Mouse (Mus musculus) spleen, postnatal 4 days (tissue): ENCODE results near the gene Nectin3.
"Not testable (repeated sequence)": the region's sequence is repeated elsewhere in the genome, so short reads cannot be mapped to it uniquely, and the experiment has no call there.

Source experiments
- DNase-seq, 2 experiments: peaks; one replicate each; pipeline ENCODE4 v3.0.0; 2022; ENCODE audit warnings: low spot score in 2 of 2

The Nectin3 gene

DNA sequence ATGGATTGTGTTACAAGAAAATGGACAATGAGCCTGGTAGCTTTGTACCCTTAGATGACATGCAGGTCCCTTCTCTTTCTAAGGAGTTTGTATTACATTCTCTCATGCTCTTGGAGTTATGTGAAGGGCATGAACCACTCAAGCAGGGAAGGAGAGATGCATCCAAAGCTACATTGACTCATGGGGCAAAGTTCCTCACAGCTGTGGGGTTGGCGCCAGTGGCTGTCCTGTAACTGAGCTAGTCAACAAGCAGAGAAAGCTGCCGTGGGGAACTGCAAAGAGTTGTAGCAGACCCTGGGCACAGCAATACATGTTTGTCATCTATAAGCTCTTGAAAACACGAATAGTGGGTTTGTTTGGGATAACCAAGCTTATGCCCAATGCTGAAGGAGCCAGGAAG, 82.1 kb downstream of the Nectin3 start:
- no peak for DNase-seq

DNA sequence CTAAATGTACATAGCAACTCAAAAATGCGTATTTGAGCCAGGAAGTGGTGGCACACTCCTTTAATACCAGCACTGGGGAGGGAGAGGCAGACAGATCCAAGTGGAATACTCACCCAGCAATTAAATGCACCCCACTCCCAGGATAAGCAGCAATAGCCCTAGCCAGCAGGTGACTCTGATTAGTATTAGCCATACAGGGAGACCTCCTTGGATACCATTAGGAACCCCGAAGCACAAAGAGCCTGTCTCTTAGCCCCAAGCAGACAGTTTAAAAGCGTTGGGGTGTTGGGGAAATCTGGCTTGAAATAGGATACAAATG, 87.6 kb downstream of the Nectin3 start:
- no peak for DNase-seq

DNA sequence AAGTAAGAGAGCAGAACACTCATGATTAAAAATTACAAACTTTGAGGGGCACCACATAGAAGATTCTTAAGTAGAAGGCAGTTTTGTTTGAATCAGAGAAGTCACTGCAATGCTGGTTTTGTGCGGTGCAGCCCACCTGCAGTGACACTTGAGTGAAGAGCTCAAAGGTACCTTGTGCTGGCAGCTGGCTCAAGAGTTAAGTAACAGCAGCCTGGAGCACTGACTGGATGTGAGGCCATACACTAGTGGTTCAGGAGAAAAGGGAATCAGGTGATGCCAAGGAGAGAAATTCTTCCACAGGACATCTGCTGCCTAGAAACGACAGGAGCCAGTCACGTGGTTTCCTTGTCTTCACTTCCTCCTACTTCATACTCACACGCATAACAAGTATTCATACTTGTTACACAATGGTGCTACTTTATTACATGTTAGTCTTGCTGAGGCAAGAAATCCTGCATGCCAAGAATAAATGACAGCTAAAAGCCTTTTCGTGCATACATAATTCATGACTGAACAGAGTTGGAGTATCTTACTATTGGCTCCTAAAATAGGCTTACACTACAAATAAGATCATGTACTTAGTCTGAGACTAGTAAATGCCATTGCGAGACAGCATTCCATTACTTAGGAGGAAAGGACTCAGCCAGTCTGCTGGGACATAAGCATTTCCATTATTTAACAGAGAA, 88.1 kb downstream of the Nectin3 start:
- no peak for DNase-seq

DNA sequence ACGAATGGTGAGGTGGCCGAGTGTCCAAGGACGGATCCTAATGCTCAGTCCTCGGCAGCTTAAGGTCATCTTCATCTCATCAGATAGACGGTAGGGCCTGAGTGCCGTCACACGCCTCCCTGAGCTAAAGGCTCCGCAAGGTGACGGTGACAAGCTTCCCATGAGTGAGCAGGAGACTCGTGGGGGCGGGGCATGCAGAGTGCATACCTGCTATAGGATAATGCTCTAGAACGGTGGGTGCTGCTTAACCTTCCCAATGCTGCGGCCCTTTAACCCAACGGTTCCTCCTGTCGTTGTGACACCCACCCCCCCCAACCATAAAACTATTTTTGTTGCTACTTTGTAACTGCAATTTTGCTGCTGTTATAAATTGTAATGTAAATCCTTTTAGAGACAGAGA, 90.3 kb downstream of the Nectin3 start:
- no peak for DNase-seq

DNA sequence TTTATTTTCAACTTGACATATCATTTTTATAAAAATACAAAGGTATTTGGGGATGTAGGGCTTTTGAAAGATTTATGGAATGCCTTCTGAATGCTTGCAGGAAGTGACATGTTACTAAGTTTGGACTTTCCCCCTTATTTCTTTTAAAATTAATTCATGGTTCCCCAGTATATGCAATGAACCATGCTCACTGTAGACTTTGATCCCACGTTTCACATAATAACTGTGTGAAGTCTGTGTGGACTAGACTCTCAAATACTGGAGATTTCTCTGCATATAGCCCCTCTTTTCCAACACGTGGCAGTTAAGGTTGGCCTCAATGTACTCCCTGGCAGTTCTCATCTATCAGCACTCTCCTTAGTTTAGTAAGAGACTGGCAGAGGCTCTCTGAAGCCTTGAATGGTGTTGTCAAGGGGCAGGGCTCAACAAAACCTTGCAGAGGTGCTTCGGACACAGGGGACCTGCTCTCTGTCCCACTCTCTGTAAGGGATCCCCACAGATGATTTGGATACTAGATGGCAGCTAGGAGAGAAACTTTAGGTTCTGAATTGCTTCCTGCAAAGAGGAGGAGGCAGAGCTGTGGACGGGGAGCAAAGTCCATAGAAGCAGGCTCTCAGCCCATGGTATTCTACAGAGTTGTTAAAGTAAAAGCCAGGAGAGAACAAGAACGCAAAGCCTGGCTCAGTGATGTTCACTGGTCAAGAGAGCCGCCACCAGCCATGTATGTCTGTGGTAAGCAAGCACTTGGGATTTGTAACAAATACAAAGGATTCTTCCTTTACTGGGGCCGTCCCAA, 91.3 kb downstream of the Nectin3 start:
- no peak for DNase-seq

DNA sequence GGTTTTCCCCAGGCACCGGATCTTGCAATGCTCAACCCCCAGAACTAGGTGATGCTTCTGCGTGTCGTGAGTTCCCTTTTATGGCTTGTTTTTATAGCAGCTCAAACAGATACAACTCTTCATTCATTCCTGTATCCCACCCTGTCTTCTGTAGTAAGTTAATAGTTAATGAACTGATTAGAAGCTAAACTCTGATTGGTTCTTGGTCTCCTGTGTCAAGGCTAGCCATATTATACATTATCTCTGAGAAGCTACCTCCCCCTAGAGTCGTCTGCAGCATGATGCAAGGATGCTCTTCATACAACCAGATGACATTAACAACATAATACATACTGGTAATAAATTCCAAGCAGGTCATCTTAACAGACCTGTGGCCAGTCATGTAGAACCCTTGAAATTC, 100.4 kb downstream of the Nectin3 start:
- no peak for DNase-seq

DNA sequence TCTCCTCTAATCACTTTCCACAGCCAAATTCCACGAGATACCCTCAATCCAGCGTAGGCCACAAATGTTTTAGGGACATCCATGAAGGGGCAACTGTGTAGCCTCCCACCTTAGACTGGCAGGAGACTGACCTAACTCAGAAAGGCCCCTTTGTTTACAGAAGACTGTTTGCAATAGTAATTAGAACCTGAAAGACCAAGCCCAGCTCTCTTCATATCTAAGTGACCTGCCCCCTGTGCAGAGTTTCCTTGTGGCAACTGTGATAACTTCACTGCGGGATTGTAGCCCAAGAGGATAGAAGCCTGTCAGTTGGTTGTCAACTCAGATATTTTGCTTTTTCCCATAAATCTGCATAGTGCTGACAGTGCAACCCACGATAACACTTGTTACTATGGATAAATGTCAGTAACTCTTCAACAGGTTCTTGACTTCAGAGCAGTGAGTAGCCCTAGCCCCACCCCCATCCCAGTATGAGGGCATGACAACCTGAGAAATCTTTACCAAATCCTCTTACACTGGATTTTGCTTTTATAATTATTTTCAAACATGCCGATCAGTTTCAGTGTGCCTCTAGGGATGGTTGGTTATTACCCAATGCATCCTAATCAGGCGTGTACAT, 108.8 kb downstream of the Nectin3 start:
- no peak for DNase-seq

DNA sequence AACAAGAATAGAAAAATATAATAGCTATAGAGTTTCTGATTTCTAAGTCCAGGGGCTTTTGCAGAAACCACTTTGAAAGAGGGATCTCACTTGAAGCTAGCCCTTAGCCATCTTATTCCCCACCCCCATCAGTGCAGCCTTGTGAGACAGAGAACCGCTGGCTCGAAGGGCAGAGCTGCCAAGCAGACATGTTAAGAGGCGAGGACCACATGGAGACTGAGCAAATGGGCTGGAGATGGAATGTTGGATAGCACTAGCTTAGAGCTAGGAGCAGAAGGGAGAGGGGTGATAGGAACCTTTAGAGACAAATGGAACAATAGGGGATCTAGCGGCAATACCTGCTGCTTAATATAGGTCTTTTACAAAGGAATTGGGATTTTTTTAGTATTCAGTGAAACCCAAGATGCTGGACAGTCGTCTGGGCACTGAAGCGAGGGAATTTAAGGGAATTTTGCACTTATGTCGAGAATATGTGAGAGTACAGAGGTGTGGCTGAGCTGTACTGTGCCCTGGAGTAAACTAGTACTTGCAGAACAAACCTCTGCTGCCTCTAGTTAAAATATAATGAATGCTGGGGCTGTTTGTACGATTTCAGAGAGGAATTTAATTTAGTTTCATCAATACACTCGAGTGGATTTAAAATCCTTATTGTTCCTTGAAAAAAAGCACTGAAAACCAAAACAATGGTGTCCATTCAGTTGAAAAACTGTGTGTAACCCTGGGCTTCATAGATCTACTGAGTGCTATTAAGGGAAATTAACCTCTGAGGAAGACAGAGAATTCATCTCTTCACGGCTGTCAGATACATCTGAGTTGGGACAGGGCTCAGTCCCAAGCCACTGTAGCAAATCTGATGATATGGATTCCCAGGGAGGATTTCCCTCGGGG, 109.6 kb downstream of the Nectin3 start:
- no peak for DNase-seq

DNA sequence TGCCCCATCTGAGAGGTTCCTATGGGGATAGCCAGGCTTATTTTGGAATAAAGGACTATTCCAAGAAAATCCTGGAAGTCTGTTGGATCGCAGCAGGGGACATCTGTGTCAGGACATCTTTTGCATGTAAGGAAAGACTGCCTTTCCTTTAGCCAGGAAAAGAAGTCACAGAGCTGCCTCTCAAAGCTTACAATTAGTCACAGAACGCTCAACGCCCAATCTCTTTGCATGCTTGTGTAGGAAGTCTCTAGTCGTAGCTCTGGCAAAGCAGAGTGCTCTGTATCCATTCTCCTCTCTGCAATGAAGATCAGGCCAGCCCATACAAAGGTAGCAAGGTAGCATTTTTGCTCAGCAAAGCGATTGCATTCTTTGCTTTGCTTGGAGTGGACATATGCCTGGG, 114.0 kb downstream of the Nectin3 start:
- DNase-seq: no peak

DNA sequence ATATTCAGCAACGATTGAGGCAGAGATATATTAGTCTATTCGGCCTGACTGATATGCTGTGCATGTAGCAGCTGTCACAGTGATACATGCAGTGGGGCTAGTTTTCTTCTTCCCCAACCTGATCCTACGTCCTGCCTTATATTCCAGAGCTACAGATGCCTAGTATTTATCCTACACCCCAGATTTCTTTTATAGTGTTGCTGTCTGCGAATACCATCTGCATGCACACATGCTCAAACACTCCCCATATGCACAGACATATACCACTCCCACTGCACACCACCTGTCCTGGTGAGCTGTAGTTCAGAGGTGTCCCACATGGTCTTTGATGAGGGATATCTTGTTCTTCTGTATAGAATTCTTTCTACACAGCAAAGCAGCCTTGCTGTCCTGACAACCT, 115.0 kb downstream of the Nectin3 start:
- no peak for DNase-seq

DNA sequence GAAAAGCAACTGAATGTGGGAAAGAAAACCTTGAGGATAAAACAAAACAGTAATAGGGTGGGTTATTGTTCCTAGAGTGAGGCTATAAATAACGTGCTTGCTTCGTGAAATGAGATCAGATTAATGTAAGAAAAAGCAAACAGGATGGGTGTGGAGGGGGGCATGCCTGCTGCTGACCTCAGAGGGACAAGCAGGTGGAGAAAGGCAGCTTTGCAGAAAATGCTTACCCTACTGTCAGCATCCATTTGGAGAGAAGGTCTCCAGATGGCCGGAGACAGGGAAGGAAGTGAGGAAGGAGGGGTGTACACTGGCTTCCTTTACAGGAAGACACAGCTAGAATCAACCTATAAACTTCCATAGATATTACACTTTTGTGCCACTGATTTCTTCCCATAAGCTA, 121.8 kb downstream of the Nectin3 start:
- DNase-seq: no peak

DNA sequence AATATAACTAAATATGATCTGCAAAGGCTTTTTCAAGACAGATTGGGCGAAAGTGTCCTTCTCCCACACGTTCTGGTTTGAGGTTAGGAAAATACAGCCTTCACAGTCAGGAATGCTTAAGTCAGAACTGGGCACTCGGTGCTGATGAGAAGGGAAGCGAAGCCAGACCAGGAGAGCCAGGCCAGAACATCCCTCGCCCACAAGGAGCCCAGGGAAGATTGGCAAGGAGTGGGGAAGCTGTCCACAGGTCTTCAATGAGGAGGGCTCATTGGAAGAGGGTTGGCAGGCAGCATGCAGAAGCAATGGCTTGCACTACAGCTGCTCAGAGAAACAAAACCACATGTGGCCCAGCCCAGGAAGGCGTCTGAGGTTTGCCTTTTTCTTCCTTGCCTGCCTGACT, 136.3 kb downstream of the Nectin3 start:
- no peak for DNase-seq

DNA sequence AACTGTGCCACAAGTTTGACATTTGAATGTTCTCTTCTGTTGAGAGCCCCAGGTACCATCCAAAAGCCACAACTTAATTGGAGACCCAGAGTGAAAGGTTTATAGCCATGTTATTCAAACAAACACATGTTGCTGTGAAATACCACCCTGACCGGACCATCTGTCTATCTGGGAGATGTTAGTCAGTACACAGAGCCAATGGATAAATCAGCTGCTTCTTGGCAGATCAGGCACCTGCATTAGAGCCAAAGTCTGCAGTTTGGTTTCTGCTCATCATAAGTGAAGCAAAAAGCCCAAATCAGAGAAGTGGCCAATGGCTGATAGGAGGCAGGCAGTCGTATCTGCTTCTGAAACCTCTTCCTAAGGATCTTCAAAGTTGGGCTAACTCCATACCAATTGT, 140.7 kb downstream of the Nectin3 start:
- DNase-seq: not testable (repeated sequence)

DNA sequence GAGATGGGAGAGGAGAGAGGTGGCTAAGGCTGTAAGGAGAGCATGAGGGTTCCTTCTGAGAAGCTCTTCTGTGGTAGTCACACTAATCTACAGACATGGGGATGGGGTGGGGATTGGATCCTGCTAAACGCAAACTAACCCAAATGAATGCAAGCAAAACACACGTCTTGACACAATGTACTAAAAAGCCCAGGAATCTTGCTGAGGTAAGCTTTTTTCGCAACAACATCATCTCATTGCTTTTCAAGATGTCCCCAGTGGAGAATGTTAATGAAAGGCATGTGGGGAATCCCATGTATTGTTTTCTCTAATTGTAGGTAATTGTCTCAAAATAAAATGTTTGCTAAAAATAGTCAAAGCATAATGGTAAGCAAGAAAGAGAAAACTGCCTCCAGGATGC, 141.7 kb downstream of the Nectin3 start:
- DNase-seq: no peak
